Mouse (Mus musculus): ENCODE results near the gene Tmem145. TPM values are rescaled to one million over a fixed set of nuclear protein-coding genes. Genes with fewer than 3 reads are reported as not detected.
"Not testable (repeated sequence)": the region's sequence is repeated elsewhere in the genome, so short reads cannot be mapped to it uniquely, and the experiment has no call there.

The Tmem145 gene
- polyA plus RNA-seq, 1 experiment, result not detected

- Histone ChIP-seq H3K27ac (ENCODE audit: control insufficient read depth, insufficient read depth, low read depth, low read length, poor library complexity) (no peak overlapping the region), H3K4me1 (ENCODE audit: control insufficient read depth, insufficient read depth, low read length) (no peaks in the 10 kb centered on the region; the same call in 1 of the 2 replicates), H3K4me3 (replicated peaks; ENCODE audit: control insufficient read depth, low read depth, low read length) (no peak overlapping the region)
- WGBS, result 3% methylated on average over 51 of the region's 51 CpGs
- no peak for TF ChIP-seq POLR2A (IDR thresholded peaks at IDR 0.05; ENCODE audit: borderline replicate concordance, control insufficient read depth, low read depth, low read length)
- TF ChIP-seq CTCF (IDR thresholded peaks at IDR 0.05; ENCODE audit: control insufficient read depth, insufficient read depth, low read length), result no peak
Measured at GRCm38 (mm10) chr7:25314606-25315305, 8.8 kb downstream of the Tmem145 start.

- no peaks in the 10 kb centered on the region; the same call in 1 of the 2 replicates for H3K4me1 ChIP-seq (ENCODE audit: control insufficient read depth, insufficient read depth, low read length)
- no peak overlapping the region for H3K4me3 ChIP-seq (replicated peaks; ENCODE audit: control insufficient read depth, low read depth, low read length)
- WGBS, result 2% methylated on average over 69 of the region's 69 CpGs
- TF ChIP-seq CTCF (IDR thresholded peaks at IDR 0.05; ENCODE audit: control insufficient read depth, insufficient read depth, low read length) (no peak), POLR2A (IDR thresholded peaks at IDR 0.05; ENCODE audit: borderline replicate concordance, control insufficient read depth, low read depth, low read length) (no peak)
- no peak overlapping the region for H3K27ac ChIP-seq (ENCODE audit: control insufficient read depth, insufficient read depth, low read depth, low read length, poor library complexity)
Measured at GRCm38 (mm10) chr7:25315306-25316041, 9.6 kb downstream of the Tmem145 start.

- TF ChIP-seq POLR2A (IDR thresholded peaks at IDR 0.05; ENCODE audit: borderline replicate concordance, control insufficient read depth, low read depth, low read length), result peak; percentile 52; the same call in 1 of the 2 replicates
- TF ChIP-seq CTCF (IDR thresholded peaks at IDR 0.05; ENCODE audit: control insufficient read depth, insufficient read depth, low read length), result peak; percentile 78
- Histone ChIP-seq H3K4me1 (ENCODE audit: control insufficient read depth, insufficient read depth, low read length) (no peaks in the 10 kb centered on the region; the same call in 1 of the 2 replicates), H3K27ac (ENCODE audit: control insufficient read depth, insufficient read depth, low read depth, low read length, poor library complexity) (no peak within 1 kb of the TSS), H3K4me3 (replicated peaks; ENCODE audit: control insufficient read depth, low read depth, low read length) (peak within 1 kb of the TSS; percentile 44)
- WGBS, result 11% methylated on average over 52 of the region's 52 CpGs
Measured at GRCm38 (mm10) chr7:25316532-25317445, 10.9 kb downstream of the Tmem145 start, which contains the start of gene Megf8. Megf8 (plus strand) TSS chr7:25317164.

GRCm38 (mm10) chr7:25317446-25317999 is 11.6 kb downstream of the Tmem145 start:
- Histone ChIP-seq H3K4me3 (replicated peaks; ENCODE audit: control insufficient read depth, low read depth, low read length) (no peak overlapping the region), H3K27ac (ENCODE audit: control insufficient read depth, insufficient read depth, low read depth, low read length, poor library complexity) (no peak overlapping the region), H3K4me1 (ENCODE audit: control insufficient read depth, insufficient read depth, low read length) (no peaks in the 10 kb centered on the region; the same call in 1 of the 2 replicates)
- TF ChIP-seq POLR2A (IDR thresholded peaks at IDR 0.05; ENCODE audit: borderline replicate concordance, control insufficient read depth, low read depth, low read length), result no peak
- WGBS, result 76% methylated on average over 21 of the region's 21 CpGs

- no peak overlapping the region for H3K27ac ChIP-seq (ENCODE audit: control insufficient read depth, insufficient read depth, low read depth, low read length, poor library complexity)
- WGBS, result 74% methylated on average over 6 of the region's 6 CpGs
- no peak for TF ChIP-seq CTCF (IDR thresholded peaks at IDR 0.05; ENCODE audit: control insufficient read depth, insufficient read depth, low read length)
- no peak for TF ChIP-seq POLR2A (IDR thresholded peaks at IDR 0.05; ENCODE audit: borderline replicate concordance, control insufficient read depth, low read depth, low read length)
- H3K4me3 ChIP-seq (replicated peaks; ENCODE audit: control insufficient read depth, low read depth, low read length), result no peak overlapping the region
- H3K4me1 ChIP-seq (ENCODE audit: control insufficient read depth, insufficient read depth, low read length), result no peaks in the 10 kb centered on the region; the same call in 1 of the 2 replicates
Measured at GRCm38 (mm10) chr7:25322058-25322484, 16.2 kb downstream of the Tmem145 start.

GRCm38 (mm10) chr7:25323219-25323618 is 17.3 kb downstream of the Tmem145 start:
- no peak overlapping the region for H3K4me3 ChIP-seq (replicated peaks; ENCODE audit: control insufficient read depth, low read depth, low read length)
- H3K4me1 ChIP-seq (ENCODE audit: control insufficient read depth, insufficient read depth, low read length), result no peaks in the 10 kb centered on the region
- TF ChIP-seq POLR2A (IDR thresholded peaks at IDR 0.05; ENCODE audit: borderline replicate concordance, control insufficient read depth, low read depth, low read length) (no peak), CTCF (IDR thresholded peaks at IDR 0.05; ENCODE audit: control insufficient read depth, insufficient read depth, low read length) (no peak)
- 65% methylated on average over 2 of the region's 2 CpGs for WGBS
- no peak overlapping the region for H3K27ac ChIP-seq (ENCODE audit: control insufficient read depth, insufficient read depth, low read depth, low read length, poor library complexity)

- H3K4me3 ChIP-seq (replicated peaks; ENCODE audit: control insufficient read depth, low read depth, low read length); H3K4me1 ChIP-seq (ENCODE audit: control insufficient read depth, insufficient read depth, low read length); H3K27ac ChIP-seq (ENCODE audit: control insufficient read depth, insufficient read depth, low read depth, low read length, poor library complexity): not testable (repeated sequence)
- 75% methylated on average over 6 of the region's 6 CpGs for WGBS
Measured at GRCm38 (mm10) chr7:25325431-25325830, 19.5 kb downstream of the Tmem145 start.
